Mouse (Mus musculus) cortical plate, adult 2 months (tissue): Measurements from ENCODE around the gene Tcf15.

Experiments used
- CTCF ChIP-seq: fragments of 200-500 bp; IDR thresholded peaks from 2 replicates; pipeline ENCODE4 v1.5.1; 2011; ENCODE audit warnings: mild to moderate bottlenecking, control low read depth, low read length; ENCODE audit not compliant: insufficient read depth; ENCODE audit errors: extremely low read depth
- POLR2A ChIP-seq: fragments of 200-500 bp; IDR thresholded peaks from 2 replicates; pipeline ENCODE4 v1.6.1; 2011; ENCODE audit warnings: mild to moderate bottlenecking, low read length, control low read depth; ENCODE audit not compliant: insufficient read depth; ENCODE audit errors: extremely low read depth

- no peak for TF ChIP-seq POLR2A
- TF ChIP-seq CTCF = no peak
These were observed 49.4 kb downstream of the Tcf15 start for GRCm38 (mm10) chr2:152192591-152193345.
